Mouse (Mus musculus): Measurements from ENCODE around the gene Hif3a. TPM values are rescaled to one million over a fixed set of nuclear protein-coding genes. Genes with fewer than 3 reads are reported as not detected.
"Not testable (repeated sequence)": the region's sequence is repeated elsewhere in the genome, so short reads cannot be mapped to it uniquely, and the experiment has no call there.

Hif3a gene
- polyA plus RNA-seq, 1 experiment = not detected

DNA sequence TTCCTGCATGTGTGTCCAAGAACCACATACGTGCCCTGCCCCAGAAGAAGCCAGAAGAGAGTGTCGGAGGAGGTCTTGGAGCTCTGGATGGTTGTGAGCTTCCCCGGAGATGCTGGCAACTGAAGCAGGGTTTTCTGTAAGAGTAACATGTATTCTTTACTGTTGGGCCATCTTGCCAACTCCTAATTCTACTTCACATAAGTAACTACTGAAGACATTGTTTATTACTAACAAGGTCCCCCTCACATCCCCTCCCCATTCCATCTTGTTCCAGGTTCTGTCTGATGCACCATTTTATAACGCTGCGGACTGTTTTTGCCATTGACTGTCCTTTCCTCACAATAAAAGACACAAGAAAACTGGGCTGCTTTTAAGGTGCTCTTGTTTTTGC, 11.3 kb upstream of the Hif3a start:
- no peak for TF ChIP-seq POLR2A (IDR thresholded peaks at IDR 0.05; ENCODE audit: insufficient read depth, low read depth, low read length)
- TF ChIP-seq CTCF (IDR thresholded peaks at IDR 0.05; ENCODE audit: insufficient read depth, low read depth, low read length) = no peak
- 60% methylated on average over 5 of the region's 5 CpGs for WGBS
- no peaks in the 10 kb centered on the region for H3K4me1 ChIP-seq (ENCODE audit: control insufficient read depth, insufficient read depth, low read length)
- no peak overlapping the region for H3K4me3 ChIP-seq (ENCODE audit: insufficient read depth, low read depth, low read length)
- H3K27ac ChIP-seq (ENCODE audit: insufficient read depth, low read depth, low read length) = no peak overlapping the region

DNA sequence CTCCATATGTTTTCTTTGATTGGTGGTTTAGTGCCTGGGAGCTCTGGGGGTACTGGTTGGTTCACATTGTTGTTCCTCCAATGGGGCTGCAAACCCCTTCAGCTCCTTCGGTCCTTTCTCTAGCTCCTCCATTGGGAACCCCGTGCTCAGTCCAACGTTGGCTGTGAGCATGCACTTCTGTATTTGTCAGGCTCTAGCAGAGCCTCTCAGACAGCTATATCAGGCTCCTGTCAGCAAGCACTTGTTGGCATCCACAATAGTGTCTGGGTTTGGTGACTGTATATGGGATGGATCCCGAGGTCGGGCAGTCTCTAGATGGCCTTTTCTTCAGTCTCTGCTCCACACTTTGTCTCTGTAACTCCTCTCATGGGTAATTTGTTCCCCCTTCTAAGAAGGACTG, 5.4 kb upstream of the Hif3a start:
- H3K4me1 ChIP-seq (ENCODE audit: control insufficient read depth, insufficient read depth, low read length); H3K4me3 ChIP-seq (ENCODE audit: insufficient read depth, low read depth, low read length); H3K27ac ChIP-seq (ENCODE audit: insufficient read depth, low read depth, low read length): not testable (repeated sequence)
- 60% methylated on average over 5 of the region's 5 CpGs for WGBS

DNA sequence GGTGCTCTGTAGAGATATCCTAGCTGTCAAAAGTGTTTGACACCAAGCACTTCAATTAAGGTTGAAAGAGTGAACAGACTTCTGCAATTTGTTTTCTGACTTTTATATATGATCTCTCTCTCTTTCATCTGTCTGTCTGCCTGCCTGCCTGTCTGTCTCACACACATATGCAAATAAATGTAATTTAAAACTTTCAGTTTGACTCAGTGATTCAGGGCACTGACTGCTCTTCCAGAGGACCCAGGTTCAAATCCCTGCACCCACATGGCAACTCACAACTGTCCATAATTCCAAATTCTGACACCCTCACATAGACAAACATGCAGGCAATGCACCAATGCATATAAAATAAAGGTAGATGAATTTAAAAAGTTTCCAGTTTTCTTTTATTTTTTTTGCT, 4.8 kb upstream of the Hif3a start:
- peaks cover 9% of the 10 kb centered on the region for H3K4me1 ChIP-seq (ENCODE audit: control insufficient read depth, insufficient read depth, low read length)
- H3K27ac ChIP-seq (ENCODE audit: insufficient read depth, low read depth, low read length) = no peak overlapping the region
- H3K4me3 ChIP-seq (ENCODE audit: insufficient read depth, low read depth, low read length) = no peak overlapping the region
- TF ChIP-seq CTCF (IDR thresholded peaks at IDR 0.05; ENCODE audit: insufficient read depth, low read depth, low read length) (no peak), POLR2A (IDR thresholded peaks at IDR 0.05; ENCODE audit: insufficient read depth, low read depth, low read length) (no peak)

DNA sequence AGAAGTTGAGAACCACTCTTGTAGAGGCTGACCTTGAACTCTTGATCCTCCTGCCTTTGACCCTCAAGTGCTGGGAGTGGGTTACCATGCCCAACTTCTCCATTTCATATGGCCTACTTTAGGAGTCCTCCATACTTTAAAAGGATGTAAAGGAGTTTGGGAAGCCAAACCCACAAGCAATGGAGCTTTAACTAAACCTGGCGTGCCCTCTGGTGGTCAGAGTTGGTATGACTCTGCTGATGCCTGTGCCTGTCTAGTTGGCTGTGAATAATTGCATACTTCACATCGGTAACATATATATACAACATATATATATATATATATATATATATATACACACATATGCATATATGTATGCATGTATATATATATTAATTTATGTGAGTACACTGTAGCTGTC, 4.2 kb upstream of the Hif3a start:
- TF ChIP-seq CTCF (IDR thresholded peaks at IDR 0.05; ENCODE audit: insufficient read depth, low read depth, low read length) (no peak), POLR2A (IDR thresholded peaks at IDR 0.05; ENCODE audit: insufficient read depth, low read depth, low read length) (no peak)
- Histone ChIP-seq H3K4me3 (ENCODE audit: insufficient read depth, low read depth, low read length) (no peak overlapping the region), H3K4me1 (ENCODE audit: control insufficient read depth, insufficient read depth, low read length) (peaks cover 11% of the 10 kb centered on the region), H3K27ac (ENCODE audit: insufficient read depth, low read depth, low read length) (no peak overlapping the region)
- WGBS = 3% methylated on average over 2 of the region's 2 CpGs

DNA sequence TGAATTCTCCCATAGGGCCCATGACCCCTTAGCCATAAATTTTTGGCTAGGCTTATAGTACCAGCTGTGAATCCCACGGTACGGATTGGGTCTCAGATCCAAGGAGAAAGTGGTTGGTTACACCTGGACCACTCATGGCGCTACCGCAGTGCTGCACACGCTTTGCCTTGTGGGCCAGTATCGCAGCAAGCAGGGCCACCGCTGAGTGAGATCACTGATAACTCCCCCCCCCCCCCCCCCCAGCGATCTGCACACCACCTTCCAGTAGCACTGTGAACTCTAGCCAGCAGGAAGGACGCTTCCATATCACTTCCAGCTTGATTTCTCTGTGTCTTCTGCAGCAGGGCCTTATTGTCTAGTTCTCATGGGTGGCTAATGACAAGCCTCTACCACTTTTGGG, 3.4 kb upstream of the Hif3a start:
- H3K4me1 ChIP-seq (ENCODE audit: control insufficient read depth, insufficient read depth, low read length) = peaks cover 18% of the 10 kb centered on the region
- TF ChIP-seq POLR2A (IDR thresholded peaks at IDR 0.05; ENCODE audit: insufficient read depth, low read depth, low read length) (no peak), CTCF (IDR thresholded peaks at IDR 0.05; ENCODE audit: insufficient read depth, low read depth, low read length) (no peak)
- no peak overlapping the region for H3K4me3 ChIP-seq (ENCODE audit: insufficient read depth, low read depth, low read length)
- WGBS = 89% methylated on average over 9 of the region's 9 CpGs
- H3K27ac ChIP-seq (ENCODE audit: insufficient read depth, low read depth, low read length) = no peak overlapping the region

DNA sequence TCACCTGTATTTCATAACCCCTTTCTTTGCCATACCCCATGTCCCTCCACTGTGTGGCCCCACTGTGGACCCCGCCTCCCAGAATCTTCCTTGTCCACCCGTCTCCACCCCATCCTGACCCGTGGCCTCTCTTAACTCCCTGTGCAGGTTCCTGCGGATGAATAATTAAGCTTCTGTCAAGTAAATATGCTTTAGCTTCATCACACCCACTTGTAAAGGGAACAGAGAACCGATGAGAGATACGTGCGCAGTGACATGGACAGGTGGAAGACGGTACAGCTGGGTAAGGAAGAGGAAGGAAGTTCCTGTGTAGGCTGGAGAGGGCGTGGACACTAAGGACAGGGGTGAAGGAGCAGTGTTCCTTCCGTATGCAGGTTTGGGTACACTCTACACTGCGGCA, 618 bp upstream of the Hif3a start:
- TF ChIP-seq CTCF (IDR thresholded peaks at IDR 0.05; ENCODE audit: insufficient read depth, low read depth, low read length) = no peak
- TF ChIP-seq POLR2A (IDR thresholded peaks at IDR 0.05; ENCODE audit: insufficient read depth, low read depth, low read length) = no peak
- Histone ChIP-seq H3K27ac (ENCODE audit: insufficient read depth, low read depth, low read length) (no peak overlapping the region), H3K4me1 (ENCODE audit: control insufficient read depth, insufficient read depth, low read length) (peaks cover 37% of the 10 kb centered on the region), H3K4me3 (ENCODE audit: insufficient read depth, low read depth, low read length) (no peak overlapping the region)
- WGBS = 22% methylated on average over 11 of the region's 11 CpGs

DNA sequence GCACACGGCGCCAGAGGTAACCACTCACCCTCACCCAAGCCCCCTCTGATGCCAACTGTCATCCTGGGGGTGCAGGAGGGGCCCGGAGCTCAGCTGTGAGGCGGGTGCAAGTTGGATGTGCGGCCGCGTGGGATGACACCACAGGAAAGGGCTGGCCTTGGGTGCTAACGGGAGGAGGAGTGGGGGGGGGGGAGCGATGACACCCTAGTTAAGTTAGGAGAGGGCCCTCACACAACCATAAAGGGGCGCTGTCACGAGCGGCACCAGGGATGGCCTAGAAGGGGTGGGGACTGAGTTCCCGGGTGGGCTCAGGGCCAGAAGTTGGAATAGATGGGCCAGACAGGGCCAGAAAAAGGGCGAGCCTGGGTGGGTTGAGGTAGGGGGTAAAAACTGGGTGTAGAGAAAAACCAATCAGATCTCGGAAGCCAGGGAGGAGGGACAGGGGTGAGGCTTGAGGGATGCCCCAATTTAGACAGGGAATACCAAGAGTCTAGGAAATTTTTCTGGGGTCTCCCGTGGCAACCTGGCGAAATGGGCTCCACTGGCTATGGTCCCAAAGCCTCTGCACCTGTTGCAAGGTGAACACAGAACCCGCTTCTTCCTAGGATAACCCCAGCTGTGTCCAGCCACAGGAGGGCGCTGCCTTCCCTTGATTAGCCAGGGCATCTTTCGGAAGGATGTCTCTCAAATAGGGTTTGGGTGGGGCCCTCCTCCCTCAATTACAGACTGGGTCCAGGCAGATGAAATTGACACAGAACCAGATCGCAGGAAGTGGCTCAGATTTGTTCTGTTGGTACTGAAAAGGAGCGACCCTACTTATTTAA, 1.2 kb downstream of the Hif3a start:
- Histone ChIP-seq H3K27ac (ENCODE audit: insufficient read depth, low read depth, low read length) (peak overlapping the region; percentile 90), H3K4me1 (ENCODE audit: control insufficient read depth, insufficient read depth, low read length) (peaks cover 45% of the 10 kb centered on the region), H3K4me3 (ENCODE audit: insufficient read depth, low read depth, low read length) (peak overlapping the region; percentile 19)
- no peak for TF ChIP-seq POLR2A (IDR thresholded peaks at IDR 0.05; ENCODE audit: insufficient read depth, low read depth, low read length)
- TF ChIP-seq CTCF (IDR thresholded peaks at IDR 0.05; ENCODE audit: insufficient read depth, low read depth, low read length) = no peak
- 47% methylated on average over 22 of the region's 22 CpGs for WGBS

DNA sequence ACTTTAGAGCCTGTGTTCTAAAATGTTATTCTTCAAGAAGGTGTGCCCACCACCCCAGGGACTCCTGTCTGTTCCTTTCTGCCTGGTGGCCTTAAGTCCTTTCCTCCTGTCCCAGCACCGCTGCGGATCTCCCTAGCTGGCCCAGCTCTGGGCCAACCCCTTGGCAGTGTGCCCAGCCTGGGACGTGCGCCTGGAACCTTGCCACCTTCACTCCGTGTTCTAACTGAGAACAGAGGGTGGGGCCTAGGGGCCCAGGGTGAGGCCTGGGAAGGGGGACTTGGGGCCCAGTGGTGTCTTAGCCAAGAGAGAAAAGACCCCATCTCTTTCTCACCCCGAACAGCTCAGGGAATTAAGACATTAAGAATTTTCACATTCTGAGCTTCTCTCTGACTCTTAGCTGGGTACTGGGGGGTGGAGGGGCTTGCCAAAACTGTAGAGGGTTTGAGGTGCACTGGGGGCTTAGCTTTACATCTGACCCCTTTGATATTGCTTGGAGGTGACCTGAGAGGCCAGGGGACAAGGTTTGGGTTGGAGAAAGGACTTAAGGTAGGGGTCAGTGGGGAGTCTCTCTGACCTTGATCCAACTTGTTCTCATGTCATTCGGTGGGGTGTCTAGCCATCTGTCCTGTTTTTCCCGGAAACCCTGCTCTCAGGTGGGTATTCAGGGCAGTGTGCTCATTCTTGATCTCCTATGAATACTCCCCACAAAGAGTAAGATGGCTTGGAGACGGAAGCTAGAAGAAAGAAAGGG, 2.0 kb downstream of the Hif3a start:
- peak overlapping the region; percentile 18; the same call in 1 of the 2 replicates for H3K4me3 ChIP-seq (ENCODE audit: insufficient read depth, low read depth, low read length)
- H3K4me1 ChIP-seq (ENCODE audit: control insufficient read depth, insufficient read depth, low read length) = peaks cover 48% of the 10 kb centered on the region
- TF ChIP-seq POLR2A (IDR thresholded peaks at IDR 0.05; ENCODE audit: insufficient read depth, low read depth, low read length) (no peak), CTCF (IDR thresholded peaks at IDR 0.05; ENCODE audit: insufficient read depth, low read depth, low read length) (no peak)
- 21% methylated on average over 9 of the region's 9 CpGs for WGBS
- peak overlapping the region; percentile 90 for H3K27ac ChIP-seq (ENCODE audit: insufficient read depth, low read depth, low read length)

DNA sequence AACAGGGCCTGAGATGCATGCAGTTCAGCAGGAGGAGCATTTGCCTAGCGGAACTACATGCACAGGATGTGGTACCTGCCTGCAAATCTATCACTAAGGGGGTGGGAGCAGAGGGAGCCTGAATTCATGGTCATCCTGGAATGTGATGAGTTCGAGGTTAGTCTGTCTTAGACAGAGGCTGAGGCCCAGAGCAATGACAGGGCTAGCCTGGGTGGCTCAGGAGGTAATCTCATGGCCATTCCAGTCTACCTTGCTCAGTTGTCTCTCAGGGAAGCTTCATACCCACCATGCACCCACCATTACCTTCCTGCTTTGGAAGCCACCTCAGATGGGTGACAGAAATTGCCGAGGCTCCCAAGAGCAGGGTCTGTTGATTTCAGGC, 2.8 kb downstream of the Hif3a start:
- Histone ChIP-seq H3K27ac (ENCODE audit: insufficient read depth, low read depth, low read length) (peak overlapping the region; percentile 83), H3K4me3 (ENCODE audit: insufficient read depth, low read depth, low read length) (no peak overlapping the region), H3K4me1 (ENCODE audit: control insufficient read depth, insufficient read depth, low read length) (peaks cover 48% of the 10 kb centered on the region)
- TF ChIP-seq POLR2A (IDR thresholded peaks at IDR 0.05; ENCODE audit: insufficient read depth, low read depth, low read length) (no peak), CTCF (IDR thresholded peaks at IDR 0.05; ENCODE audit: insufficient read depth, low read depth, low read length) (no peak)
- 73% methylated on average over 3 of the region's 3 CpGs for WGBS

Data from olfactory bulb, adult 2 months (tissue).